Mouse (Mus musculus): ENCODE data around the gene Rasl11b. TPM values are rescaled to one million over a fixed set of nuclear protein-coding genes. Genes with fewer than 3 reads are reported as not detected.

Gene Rasl11b
- 131 and 161 TPM in 2 replicates for polyA plus RNA-seq (2015; fragmentation: Nextera tagmentation; extraction: Ambion mirVana)

GRCm38 (mm10) chr5:74194841-74195613, at the start of gene Rasl11b:
Gene Rasl11b (plus strand): TSS chr5:74195286.

Other genes with a start within 250 kb of the Rasl11b start
- 20.8 and 29.3 TPM in 2 replicates for gene Usp46, start 126.9 kb upstream of the Rasl11b start, polyA plus RNA-seq (2015; fragmentation: Nextera tagmentation; extraction: Ambion mirVana)

Measured in urinary bladder, postnatal 0 days (tissue).